ENCODE assay signal across 24 mouse cellular contexts in the genomic region with DNA sequence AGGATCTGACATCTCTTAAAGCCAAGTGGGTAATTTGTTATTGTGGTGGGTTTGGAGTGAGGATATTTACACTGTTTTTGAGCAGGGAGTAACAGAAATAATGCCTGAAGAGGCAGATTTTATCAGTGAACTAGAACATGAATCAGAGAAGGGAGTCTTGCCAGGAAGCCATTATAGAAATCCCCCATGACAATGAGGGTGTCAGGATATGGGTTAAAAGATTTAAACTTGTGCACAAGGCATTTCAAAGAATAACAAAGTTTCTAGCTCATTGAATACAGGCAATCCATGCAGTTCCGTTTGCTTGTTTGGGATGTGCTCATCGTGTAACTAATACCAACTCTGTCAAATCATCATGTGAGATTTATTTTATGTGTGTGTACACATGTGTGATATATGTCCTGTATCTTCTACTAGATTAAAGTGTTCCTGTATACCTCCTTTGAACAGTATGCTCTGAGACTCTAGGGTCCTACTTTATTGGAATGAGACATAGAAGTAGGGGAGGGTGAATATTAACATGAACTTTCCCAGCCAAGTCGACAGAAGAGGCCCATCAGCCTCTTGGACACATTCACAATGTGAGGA.
"Had no signal": no experiment of that assay in that cellular context is flagged by ENCODE, and none has a peak within 500 bp of the region (broad histone marks: within the 10 kb centered on the region; RNA-seq: fewer than 3 reads in every experiment).

No protein-coding gene starts in this region.

- H3K4me3 ChIP-seq: intestine, embryonic 15.5 days; layer of hippocampus, adult 2 months; limb, embryonic 10.5 days; limb, embryonic 13.5 days; liver, embryonic 12.5 days; liver, embryonic 15.5 days; lung, embryonic 15.5 days; megakaryocyte, embryonic 14.5 days; midbrain, embryonic 10.5 days; neural tube, embryonic 12.5 days; neural tube, embryonic 15.5 days had no signal

- H3K4me1 ChIP-seq: intestine, embryonic 15.5 days; liver, embryonic 12.5 days; liver, embryonic 15.5 days; lung, embryonic 15.5 days had no signal

- H3K4me2 ChIP-seq: intestine, embryonic 15.5 days; limb, embryonic 13.5 days; liver, embryonic 12.5 days; liver, embryonic 15.5 days; lung, embryonic 15.5 days; neural tube, embryonic 12.5 days; neural tube, embryonic 15.5 days had no signal

- H3K9me3 ChIP-seq: intestine, embryonic 15.5 days; limb, embryonic 10.5 days; limb, embryonic 13.5 days; liver, embryonic 12.5 days; liver, embryonic 15.5 days; lung, embryonic 15.5 days; megakaryocyte, embryonic 14.5 days; midbrain, embryonic 10.5 days; neural tube, embryonic 12.5 days; neural tube, embryonic 15.5 days had no signal

- H3K36me3 ChIP-seq: intestine, embryonic 15.5 days; limb, embryonic 10.5 days; limb, embryonic 13.5 days; liver, embryonic 12.5 days; liver, embryonic 15.5 days; lung, embryonic 15.5 days; midbrain, embryonic 10.5 days; neural tube, embryonic 12.5 days; neural tube, embryonic 15.5 days had no signal

- H3K27ac ChIP-seq: intestine, embryonic 15.5 days; layer of hippocampus, adult 2 months; limb, embryonic 10.5 days; limb, embryonic 13.5 days; liver, embryonic 12.5 days; liver, embryonic 15.5 days; lung, embryonic 15.5 days; midbrain, embryonic 10.5 days; neural tube, embryonic 12.5 days; neural tube, embryonic 15.5 days; stomach, postnatal 0 days had no signal

- ATAC-seq: intestine, embryonic 15.5 days; liver, embryonic 12.5 days had no signal

- H3K9ac ChIP-seq: intestine, embryonic 15.5 days; limb, embryonic 13.5 days; liver, embryonic 12.5 days; liver, embryonic 15.5 days; lung, embryonic 15.5 days; neural tube, embryonic 12.5 days; neural tube, embryonic 15.5 days had no signal

- H3K27me3 ChIP-seq: intestine, embryonic 15.5 days; limb, embryonic 13.5 days; liver, embryonic 12.5 days; liver, embryonic 15.5 days; lung, embryonic 15.5 days; neural tube, embryonic 12.5 days; neural tube, embryonic 15.5 days had no signal

- DNase-seq: kidney, adult 11 months; kidney, postnatal 10 days; layer of hippocampus, adult 9-11 months; liver; lung, adult 18-20 months; lung, postnatal 10 days; lung, postnatal 36 days; midbrain, embryonic 14.5 days; right cerebral cortex, adult 18-20 months; right cerebral cortex, postnatal 14 days; right cerebral cortex, postnatal 4 days; thymus, postnatal 36 days had no signal
